In the genomic region with DNA sequence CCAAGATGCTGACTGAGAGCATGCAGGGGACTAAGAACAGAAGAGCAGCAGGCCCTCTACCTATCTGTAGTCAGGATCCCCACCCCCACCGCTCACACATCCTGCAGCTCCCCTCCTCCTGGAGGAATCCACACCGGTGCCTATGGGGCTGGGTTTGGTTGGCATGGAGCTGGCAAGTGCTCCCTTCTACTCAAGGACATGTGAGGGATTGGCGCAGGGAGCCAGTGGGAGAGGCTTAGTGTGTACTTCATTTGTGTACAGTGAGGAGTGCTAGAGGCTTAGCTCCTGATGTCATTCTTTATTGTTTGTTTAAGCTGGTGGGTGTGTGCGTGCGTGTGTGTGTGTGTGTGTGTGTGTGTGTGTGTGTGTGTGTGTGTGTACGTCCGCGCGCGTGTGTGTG, we compare ENCODE assay signal across 13 mouse cellular contexts. TPM values are rescaled to one million over a fixed set of nuclear protein-coding genes. Genes with fewer than 3 reads are reported as not detected.
DNase-seq lines count a peak whose midpoint lies in the region; ATAC-seq and TF ChIP-seq lines count a peak whose summit lies in the region.
"Had no signal": no experiment of that assay in that cellular context is flagged by ENCODE, and none has a peak within 500 bp of the region (broad histone marks: within the 10 kb centered on the region; RNA-seq: fewer than 3 reads in every experiment).

No protein-coding gene starts in this region.

- 0 out of 2 replicates have a peak, but pooled peaks have one; percentile 41 for ATAC-seq in midbrain, postnatal 0 days (ENCODE audit: low FRiP score)
- ATAC-seq in midbrain, embryonic 14.5 days (ENCODE audit: low FRiP score, low TSS enrichment) = no peak
- ATAC-seq in heart, embryonic 14.5 days (ENCODE audit: insufficient number of reproducible peaks, insufficient read depth, low FRiP score, low read depth) = peak; percentile 5; the same call in 1 of the 2 replicates
- peak; percentile 45; the same call in 1 of the 2 replicates for ATAC-seq in liver, embryonic 16.5 days (ENCODE audit: low read depth)
- ATAC-seq in stomach, postnatal 0 days (ENCODE audit: low FRiP score, low TSS enrichment) = peak; percentile 94
- no peak for ATAC-seq in monocyte, adult 5-6 weeks (replicated peaks; ENCODE audit: insufficient number of reproducible peaks, low FRiP score, low TSS enrichment, poor library complexity, severe bottlenecking)

- H3K27me3 ChIP-seq in midbrain, postnatal 0 days (ENCODE audit: insufficient read depth, low read length) = no peaks in the 10 kb centered on the region
- H3K27me3 ChIP-seq in midbrain, embryonic 14.5 days (ENCODE audit: control insufficient read depth, insufficient read depth, low read length) = no peaks in the 10 kb centered on the region
- no peaks in the 10 kb centered on the region for H3K27me3 ChIP-seq in heart, embryonic 14.5 days (ENCODE audit: control insufficient read depth, insufficient read depth, low read length)
- H3K27me3 ChIP-seq in liver, embryonic 16.5 days (ENCODE audit: control insufficient read depth, insufficient read depth, low read depth, low read length) = no peaks in the 10 kb centered on the region
- no peaks in the 10 kb centered on the region for H3K27me3 ChIP-seq in stomach, postnatal 0 days (ENCODE audit: control insufficient read depth, insufficient read depth, low read length)
- H3K27me3 ChIP-seq: forebrain, embryonic 12.5 days had no signal

- no peak for TF ChIP-seq CTCF in midbrain, postnatal 0 days (IDR thresholded peaks at IDR 0.05)
- no peak for TF ChIP-seq CTCF in stomach, postnatal 0 days (IDR thresholded peaks at IDR 0.05; ENCODE audit: low read depth)

- WGBS in midbrain, postnatal 0 days = 84% methylated on average over 10 of the region's 10 CpGs
- WGBS in midbrain, embryonic 14.5 days = 81% methylated on average over 10 of the region's 10 CpGs
- WGBS in heart, embryonic 14.5 days = 72% methylated on average over 10 of the region's 10 CpGs
- WGBS in liver, embryonic 16.5 days (ENCODE audit: insufficient replicate concordance) = 68% methylated on average over 10 of the region's 10 CpGs
- 33% methylated on average over 10 of the region's 10 CpGs for WGBS in stomach, postnatal 0 days

- H3K4me2 ChIP-seq in midbrain, postnatal 0 days (ENCODE audit: low read depth, low read length, poor library complexity, severe bottlenecking) = no peak overlapping the region
- H3K4me2 ChIP-seq in midbrain, embryonic 14.5 days (ENCODE audit: low read length) = no peak overlapping the region
- H3K4me2 ChIP-seq in heart, embryonic 14.5 days (ENCODE audit: low read length) = peak overlapping the region; percentile 34
- H3K4me2 ChIP-seq in liver, embryonic 16.5 days (ENCODE audit: low read depth, low read length) = no peak overlapping the region
- H3K4me2 ChIP-seq in stomach, postnatal 0 days (replicated peaks; ENCODE audit: low read depth) = peak overlapping the region; percentile 23; the same call in 1 of the 2 replicates
- H3K4me2 ChIP-seq: forebrain, embryonic 12.5 days had no signal

- H3K36me3 ChIP-seq in midbrain, postnatal 0 days (ENCODE audit: insufficient read depth, low read length) = no peaks in the 10 kb centered on the region
- no peaks in the 10 kb centered on the region for H3K36me3 ChIP-seq in midbrain, embryonic 14.5 days (ENCODE audit: control insufficient read depth, insufficient read depth, low read length)
- no peaks in the 10 kb centered on the region for H3K36me3 ChIP-seq in heart, embryonic 14.5 days (ENCODE audit: control insufficient read depth, insufficient read depth, low read length)
- H3K36me3 ChIP-seq in liver, embryonic 16.5 days (ENCODE audit: control insufficient read depth, insufficient read depth) = no peaks in the 10 kb centered on the region
- no peaks in the 10 kb centered on the region for H3K36me3 ChIP-seq in stomach, postnatal 0 days (ENCODE audit: control insufficient read depth, insufficient read depth, low read length)
- H3K36me3 ChIP-seq: forebrain, embryonic 12.5 days had no signal

- H3K4me1 ChIP-seq in midbrain, postnatal 0 days (ENCODE audit: insufficient read depth, low read length) = no peaks in the 10 kb centered on the region
- no peaks in the 10 kb centered on the region for H3K4me1 ChIP-seq in midbrain, embryonic 14.5 days (ENCODE audit: control insufficient read depth, insufficient read depth, low read length)
- H3K4me1 ChIP-seq in heart, embryonic 14.5 days (ENCODE audit: control insufficient read depth in 2 of 2, insufficient read depth in 2 of 2, low read length in 2 of 2) = peaks cover 22 to 29% of the 10 kb centered on the region in 2 experiments
- no peaks in the 10 kb centered on the region for H3K4me1 ChIP-seq in liver, embryonic 16.5 days (ENCODE audit: control insufficient read depth, low read depth, low read length)
- peaks cover 6% of the 10 kb centered on the region for H3K4me1 ChIP-seq in stomach, postnatal 0 days (replicated peaks; ENCODE audit: control insufficient read depth, insufficient read depth)
- H3K4me1 ChIP-seq: forebrain, embryonic 12.5 days had no signal

- H3K27ac ChIP-seq in midbrain, postnatal 0 days (ENCODE audit: low read depth, low read length) = no peak overlapping the region
- no peak overlapping the region for H3K27ac ChIP-seq in midbrain, embryonic 14.5 days (replicated peaks; ENCODE audit: low read depth, low read length)
- H3K27ac ChIP-seq in heart, embryonic 14.5 days (replicated peaks in 1 of 2; ENCODE audit: control insufficient read depth in 1 of 2, insufficient read depth in 1 of 2, low read depth in 2 of 2, low read length in 2 of 2) = peak overlapping the region; percentile 58 to 88
- H3K27ac ChIP-seq in liver, embryonic 16.5 days (ENCODE audit: low read length) = no peak overlapping the region
- peak overlapping the region; percentile 88 for H3K27ac ChIP-seq in stomach, postnatal 0 days (replicated peaks)
- H3K27ac ChIP-seq: forebrain, embryonic 12.5 days; liver, embryonic 14.5 days had no signal

- no peak overlapping the region for H3K9ac ChIP-seq in midbrain, postnatal 0 days (replicated peaks; ENCODE audit: low read length, poor library complexity, severe bottlenecking)
- no peak overlapping the region for H3K9ac ChIP-seq in midbrain, embryonic 14.5 days (replicated peaks; ENCODE audit: low read length)
- H3K9ac ChIP-seq in heart, embryonic 14.5 days (ENCODE audit: low read length) = no peak overlapping the region
- no peak overlapping the region for H3K9ac ChIP-seq in liver, embryonic 16.5 days (ENCODE audit: low read depth, low read length)
- no peak overlapping the region for H3K9ac ChIP-seq in stomach, postnatal 0 days (ENCODE audit: low read length)
- H3K9ac ChIP-seq: forebrain, embryonic 12.5 days; liver, embryonic 14.5 days had no signal

- DNase-seq in midbrain, postnatal 0 days (ENCODE audit: low spot score) = no peak
- no peak for DNase-seq in midbrain, embryonic 14.5 days
- peak; percentile 78 for DNase-seq in stomach, postnatal 0 days (ENCODE audit: low spot score)
- no peak for DNase-seq in urinary bladder, adult 18-20 months (ENCODE audit: low spot score in 2 of 2)
- DNase-seq: right cerebral cortex, postnatal 25 days; thymus, postnatal 4 days had no signal

- H3K9me3 ChIP-seq in midbrain, postnatal 0 days (ENCODE audit: low read length) = no peaks in the 10 kb centered on the region
- H3K9me3 ChIP-seq in midbrain, embryonic 14.5 days (ENCODE audit: control insufficient read depth, low read length) = no peaks in the 10 kb centered on the region
- H3K9me3 ChIP-seq in heart, embryonic 14.5 days (ENCODE audit: control insufficient read depth, low read length) = no peaks in the 10 kb centered on the region
- no peaks in the 10 kb centered on the region for H3K9me3 ChIP-seq in liver, embryonic 16.5 days (replicated peaks; ENCODE audit: control insufficient read depth, low read length)
- H3K9me3 ChIP-seq in stomach, postnatal 0 days (ENCODE audit: control insufficient read depth, low read length) = no peaks in the 10 kb centered on the region
- H3K9me3 ChIP-seq: forebrain, embryonic 12.5 days had no signal

- no peak overlapping the region for H3K4me3 ChIP-seq in midbrain, postnatal 0 days (ENCODE audit: low read depth, low read length)
- no peak overlapping the region for H3K4me3 ChIP-seq in midbrain, embryonic 14.5 days (replicated peaks; ENCODE audit: low read depth, low read length)
- H3K4me3 ChIP-seq in heart, embryonic 14.5 days (ENCODE audit: control insufficient read depth in 1 of 2, insufficient read depth in 1 of 2, low read depth in 1 of 2, low read length in 2 of 2) = no peak overlapping the region
- no peak overlapping the region for H3K4me3 ChIP-seq in liver, embryonic 16.5 days (ENCODE audit: low read depth, low read length)
- no peak overlapping the region for H3K4me3 ChIP-seq in stomach, postnatal 0 days (ENCODE audit: low read depth, low read length)
- H3K4me3 ChIP-seq: forebrain, embryonic 12.5 days; myocyte had no signal

- TF ChIP-seq EP300 in stomach, postnatal 0 days (optimal IDR thresholded peaks at IDR 0.05) = no peak

RNA-seq across cellular contexts. Expression of a gene that starts 36.1 kb away (rescaled TPM):
- 18.0 and 18.9 TPM in 2 replicates for total RNA-seq in midbrain, postnatal 0 days (2014; rRNA removed)
- polyA plus RNA-seq in midbrain, postnatal 0 days (2015; fragmentation: Nextera tagmentation; extraction: Ambion mirVana) = 21.3 and 21.9 TPM in 2 replicates
- polyA plus RNA-seq in midbrain, embryonic 14.5 days (2014; fragmentation: Nextera tagmentation; extraction: Ambion mirVana) = 7.1 and 7.4 TPM in 2 replicates
- 35.9 and 37.2 TPM in 2 replicates for polyA plus RNA-seq in heart, embryonic 14.5 days (2014; fragmentation: Nextera tagmentation; extraction: Ambion mirVana)
- polyA plus RNA-seq in liver, embryonic 16.5 days (2015; fragmentation: Nextera tagmentation; extraction: Ambion mirVana) = 5.8 and 6.7 TPM in 2 replicates
- polyA plus RNA-seq in stomach, postnatal 0 days (2015; fragmentation: Nextera tagmentation; extraction: Ambion mirVana) = 81.6 and 92.1 TPM in 2 replicates
- not detected in 3 replicates for total RNA-seq in monocyte, adult 5-6 weeks (2017)
- total RNA-seq: common myeloid progenitor, adult 5-6 weeks had no signal

RNA-seq across cellular contexts. Expression of a gene that starts 45.4 kb away (rescaled TPM):
- 9.4 and 11.2 TPM in 2 replicates for total RNA-seq in midbrain, postnatal 0 days (2014; rRNA removed)
- 29.3 and 33.7 TPM in 2 replicates for polyA plus RNA-seq in midbrain, postnatal 0 days (2015; fragmentation: Nextera tagmentation; extraction: Ambion mirVana)
- 7.2 and 11.4 TPM in 2 replicates for polyA plus RNA-seq in midbrain, embryonic 14.5 days (2014; fragmentation: Nextera tagmentation; extraction: Ambion mirVana)
- polyA plus RNA-seq in heart, embryonic 14.5 days (2014; fragmentation: Nextera tagmentation; extraction: Ambion mirVana) = 0.32 and 0.97 TPM in 2 replicates
- 0.11 and 0.17 TPM in 2 replicates for polyA plus RNA-seq in liver, embryonic 16.5 days (2015; fragmentation: Nextera tagmentation; extraction: Ambion mirVana)
- polyA plus RNA-seq in stomach, postnatal 0 days (2015; fragmentation: Nextera tagmentation; extraction: Ambion mirVana) = 0.74 and 1.0 TPM in 2 replicates
- total RNA-seq in monocyte, adult 5-6 weeks (2017) = not detected in 3 replicates
- total RNA-seq: common myeloid progenitor, adult 5-6 weeks had no signal

Comparison
In these comparisons a context has a peak if more than half of its experiments do, and no peak if none do; other contexts are left out.
1. ATAC-seq: peak in midbrain, postnatal 0 days (single experiment), heart, embryonic 14.5 days (single experiment), liver, embryonic 16.5 days (single experiment) and stomach, postnatal 0 days (single experiment); none in midbrain, embryonic 14.5 days (single experiment) and monocyte, adult 5-6 weeks (single experiment).
2. H3K27ac ChIP-seq: peak in heart, embryonic 14.5 days (2 of 2) and stomach, postnatal 0 days (single experiment); none in midbrain, postnatal 0 days (single experiment), midbrain, embryonic 14.5 days (single experiment) and liver, embryonic 16.5 days (single experiment).
3. H3K4me2 ChIP-seq: peak in heart, embryonic 14.5 days (single experiment) and stomach, postnatal 0 days (single experiment); none in midbrain, postnatal 0 days (single experiment), midbrain, embryonic 14.5 days (single experiment) and liver, embryonic 16.5 days (single experiment).